Mouse (Mus musculus): ENCODE measurements around the gene Olfr654. TPM values are rescaled to one million over a fixed set of nuclear protein-coding genes. Genes with fewer than 3 reads are reported as not detected.

Olfr654 gene
- not detected in 2 replicates for polyA plus RNA-seq (2012; rRNA removed)

DNA sequence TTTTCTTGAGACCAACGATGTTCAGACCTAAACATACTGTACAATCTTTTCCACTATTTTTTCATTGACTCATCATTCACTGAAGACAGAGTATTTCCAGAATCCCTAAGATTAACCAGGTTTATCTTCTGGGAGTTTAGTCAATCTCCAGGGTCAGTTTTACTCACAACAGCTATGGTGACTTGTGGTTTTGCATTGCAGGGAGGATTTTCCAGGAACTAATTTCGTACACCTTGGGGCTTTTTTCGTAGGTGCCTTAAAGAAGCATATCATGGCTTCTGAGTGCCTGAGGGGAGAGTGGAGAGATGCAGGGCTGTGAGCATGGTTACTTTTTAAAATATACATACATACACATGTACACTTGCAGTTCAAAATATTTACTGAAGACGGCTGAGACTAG lies at the start of gene Olfr654:
Gene Olfr654 (plus strand): TSS at position 301 of the 400 bp plus-strand sequence.
- DNase-seq (ENCODE audit: extremely low spot score in 1 of 2, low spot score in 1 of 2), result no peak

DNA sequence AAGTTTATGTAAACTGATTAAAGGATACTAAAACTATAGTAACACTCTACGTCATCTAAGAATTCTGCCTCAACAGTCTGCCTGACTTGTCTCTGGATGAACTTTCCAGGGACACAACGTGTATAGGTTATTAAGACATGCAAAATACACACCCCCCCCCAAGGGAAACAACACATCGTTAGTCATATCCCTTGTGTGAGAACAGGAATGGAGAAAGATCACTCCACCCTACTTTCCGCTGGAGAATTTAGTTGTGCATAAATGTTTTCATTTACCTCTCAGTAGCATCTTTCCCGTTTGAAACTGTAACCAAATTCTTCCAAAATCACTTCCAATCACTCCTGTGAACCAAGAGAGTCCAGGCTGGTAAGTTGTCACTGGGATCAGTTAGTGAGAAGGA lies 37.0 kb upstream of the Olfr654 start, which contains the start of gene Olfr651:
Gene Olfr651 (plus strand): TSS at position 301 of the 400 bp plus-strand sequence.
- no peak for DNase-seq (ENCODE audit: extremely low spot score in 1 of 2, low spot score in 1 of 2)

DNA sequence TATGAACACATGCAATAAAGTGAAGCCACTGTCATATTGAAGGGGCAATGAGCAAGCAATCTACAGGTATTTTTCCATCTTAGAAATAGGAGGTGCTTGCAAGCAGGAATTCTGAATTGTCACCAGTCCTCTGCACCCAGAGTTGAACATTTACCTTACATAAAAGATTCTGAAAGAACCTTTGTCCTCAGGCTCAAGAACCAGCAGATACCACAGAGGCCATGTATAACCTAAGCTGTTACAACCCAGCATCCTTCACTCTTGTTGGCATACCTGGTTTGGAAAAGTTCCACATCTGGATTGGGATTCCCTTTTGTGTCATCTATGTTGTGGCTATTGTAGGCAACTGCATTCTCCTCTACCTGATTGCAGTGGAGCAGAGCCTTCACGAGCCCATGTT lies 34.1 kb upstream of the Olfr654 start:
- DNase-seq (ENCODE audit: extremely low spot score in 1 of 2, low spot score in 1 of 2), result no peak

DNA sequence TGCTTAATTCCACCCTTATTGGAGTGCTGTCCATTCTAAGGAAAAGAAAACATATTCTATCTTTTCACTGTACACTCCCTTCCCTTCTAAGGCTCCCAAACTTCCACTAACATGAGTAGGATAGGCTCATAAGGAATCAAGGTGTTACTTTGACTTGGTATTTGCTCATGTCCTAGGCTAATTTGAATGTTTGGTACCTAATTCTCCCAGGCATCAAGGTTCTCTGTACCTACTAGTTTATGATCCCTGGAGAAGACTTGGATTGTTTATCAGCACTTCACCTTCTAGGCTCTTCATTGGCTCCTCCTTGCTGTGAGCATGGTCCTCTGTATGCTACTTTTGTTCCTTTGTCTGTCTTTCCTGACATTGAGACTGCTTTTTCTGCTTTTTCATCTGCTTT lies 26.2 kb upstream of the Olfr654 start, which contains the start of gene Olfr652:
Gene Olfr652 (plus strand): TSS at position 301 of the 400 bp plus-strand sequence.
- DNase-seq (ENCODE audit: extremely low spot score in 1 of 2, low spot score in 1 of 2), result no peak

DNA sequence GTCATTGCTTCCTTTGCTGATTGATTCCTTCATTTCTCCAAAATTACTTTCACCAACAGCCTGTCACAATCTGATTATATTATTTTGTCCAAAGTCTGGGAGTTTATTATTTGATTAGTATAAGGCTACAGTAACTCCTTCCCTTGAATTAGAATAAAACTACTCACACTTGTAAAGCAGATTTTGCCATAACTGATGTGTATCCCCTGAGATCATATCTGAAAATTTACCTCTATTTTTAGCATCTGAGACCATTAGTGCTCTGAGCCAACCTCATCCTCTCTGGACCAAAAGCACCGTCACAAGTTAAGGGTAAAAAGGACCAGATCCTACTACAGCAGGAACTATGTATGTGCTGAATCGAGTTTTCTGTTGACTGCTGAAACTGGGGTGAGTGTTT lies 9.8 kb upstream of the Olfr654 start, which contains the start of gene Olfr653:
Gene Olfr653 (plus strand): TSS at position 301 of the 400 bp plus-strand sequence.
- DNase-seq (ENCODE audit: extremely low spot score in 1 of 2, low spot score in 1 of 2), result no peak

DNA sequence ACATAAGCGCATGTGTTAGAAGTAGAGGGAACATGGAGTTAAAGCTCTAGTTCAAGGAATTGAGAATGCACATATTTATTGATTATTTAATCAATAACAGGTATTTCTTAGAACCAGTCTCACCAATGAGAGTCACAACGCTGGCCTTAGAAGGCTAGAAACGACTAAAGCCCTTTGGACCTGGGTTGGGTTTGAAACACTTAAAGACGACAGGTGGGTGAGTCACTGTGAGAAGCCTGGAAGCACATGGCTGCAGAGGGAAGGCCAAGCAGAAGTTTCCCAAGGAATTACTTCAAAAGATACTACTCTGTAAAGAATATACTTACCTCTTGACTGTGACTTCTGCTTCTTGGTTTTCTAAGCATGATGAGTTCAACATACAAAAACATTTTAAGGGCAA lies 6.0 kb upstream of the Olfr654 start:
- DNase-seq (ENCODE audit: extremely low spot score in 1 of 2, low spot score in 1 of 2), result no peak

DNA sequence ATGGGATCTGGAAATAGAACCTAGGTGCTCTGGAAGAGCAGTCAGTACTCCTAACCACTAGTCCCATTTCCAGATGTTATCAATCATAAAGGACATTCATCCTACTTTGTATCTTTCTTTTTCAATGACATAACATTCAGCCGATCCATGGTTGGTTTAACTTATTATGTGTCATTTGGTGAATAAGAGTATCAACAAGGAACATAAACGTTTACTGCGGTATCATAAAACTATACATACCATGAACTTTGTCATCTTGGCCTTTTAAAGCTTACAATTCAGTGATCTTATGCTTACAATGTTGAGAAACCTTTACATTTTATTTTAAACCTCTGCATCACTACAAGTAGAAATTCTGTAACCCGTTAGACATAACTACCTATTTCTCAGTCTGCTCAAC lies 5.4 kb upstream of the Olfr654 start:
- DNase-seq (ENCODE audit: extremely low spot score in 1 of 2, low spot score in 1 of 2), result no peak

DNA sequence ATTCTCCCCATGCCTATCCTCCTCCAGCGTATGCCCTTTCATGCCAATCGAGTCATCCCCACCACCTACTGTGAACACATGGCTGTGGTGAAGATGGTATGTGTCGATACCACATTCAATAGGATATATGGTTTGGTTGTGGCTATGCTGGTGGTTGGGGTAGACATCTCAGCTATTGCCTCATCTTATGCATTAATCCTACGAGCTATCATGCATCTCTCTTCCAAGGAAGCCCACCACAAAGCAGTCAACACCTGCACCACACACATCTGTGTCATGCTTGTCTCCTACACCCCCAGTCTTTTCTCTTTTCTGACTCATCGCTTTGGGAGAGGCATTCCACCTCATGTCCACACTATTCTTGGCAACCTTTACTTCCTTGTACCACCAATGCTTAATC lies 1.4 kb downstream of the Olfr654 start:
- DNase-seq (ENCODE audit: extremely low spot score in 1 of 2, low spot score in 1 of 2), result no peak

DNA sequence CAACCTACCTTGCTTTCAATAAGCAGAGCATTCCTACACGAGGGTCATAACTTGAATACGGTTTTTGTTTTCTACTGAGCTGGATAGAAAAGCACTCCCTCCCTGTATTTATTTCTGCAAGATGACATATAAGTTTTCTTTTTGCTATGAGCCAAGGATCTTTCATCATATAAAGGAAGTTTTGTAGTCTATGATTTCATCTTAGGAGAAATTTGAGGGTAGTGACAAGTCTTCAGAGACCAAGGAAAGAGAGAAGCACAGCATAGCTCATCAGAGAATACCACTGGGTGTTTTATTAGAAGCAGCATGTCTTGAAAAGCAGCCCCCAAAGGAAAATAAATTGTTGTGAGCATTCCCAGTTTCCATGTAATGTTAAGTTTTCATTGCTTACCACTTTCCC lies 14.9 kb downstream of the Olfr654 start, which contains the start of gene Olfr655:
Gene Olfr655 (minus strand): TSS at position 101 of the 400 bp plus-strand sequence.
- DNase-seq (ENCODE audit: extremely low spot score in 1 of 2, low spot score in 1 of 2), result no peak

DNA sequence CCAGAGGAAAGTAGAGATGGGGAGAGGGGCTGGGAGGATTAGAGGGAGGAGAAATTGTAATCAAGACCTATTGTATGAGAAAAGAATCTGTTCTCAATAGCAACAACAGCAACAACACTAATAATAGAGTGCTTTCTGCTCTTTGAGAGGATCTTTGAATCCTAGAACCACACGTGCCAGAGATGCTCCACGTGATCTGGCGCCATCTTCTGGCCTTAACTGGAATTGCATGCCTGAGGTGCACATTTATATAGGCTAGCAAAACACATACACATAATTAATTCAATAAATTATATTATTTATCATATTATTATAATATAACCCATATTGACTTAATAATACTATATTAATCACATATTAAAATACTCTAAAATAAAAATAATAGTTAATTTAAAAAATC lies 16.3 kb downstream of the Olfr654 start:
- no peak for DNase-seq (ENCODE audit: extremely low spot score in 1 of 2, low spot score in 1 of 2)

DNA sequence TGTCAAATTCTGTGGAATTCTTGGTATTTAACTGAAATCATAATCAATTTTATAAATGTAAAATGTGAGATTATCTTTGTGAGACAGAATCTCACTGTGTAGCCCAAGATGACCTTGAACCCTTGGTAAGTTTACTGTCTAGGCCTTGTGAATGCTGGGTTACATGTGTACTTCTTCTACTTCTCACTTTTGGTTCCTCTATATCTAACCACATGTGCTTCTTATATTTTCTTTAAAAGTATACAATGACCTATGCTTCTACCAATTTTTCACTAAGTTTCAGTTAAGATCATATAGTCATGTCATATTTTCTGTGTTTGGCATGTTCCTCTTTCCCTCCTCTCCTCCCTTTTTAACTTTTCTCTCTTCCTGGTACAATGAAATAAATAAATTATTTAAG lies 17.9 kb downstream of the Olfr654 start:
- no peak for DNase-seq (ENCODE audit: extremely low spot score in 1 of 2, low spot score in 1 of 2)

DNA sequence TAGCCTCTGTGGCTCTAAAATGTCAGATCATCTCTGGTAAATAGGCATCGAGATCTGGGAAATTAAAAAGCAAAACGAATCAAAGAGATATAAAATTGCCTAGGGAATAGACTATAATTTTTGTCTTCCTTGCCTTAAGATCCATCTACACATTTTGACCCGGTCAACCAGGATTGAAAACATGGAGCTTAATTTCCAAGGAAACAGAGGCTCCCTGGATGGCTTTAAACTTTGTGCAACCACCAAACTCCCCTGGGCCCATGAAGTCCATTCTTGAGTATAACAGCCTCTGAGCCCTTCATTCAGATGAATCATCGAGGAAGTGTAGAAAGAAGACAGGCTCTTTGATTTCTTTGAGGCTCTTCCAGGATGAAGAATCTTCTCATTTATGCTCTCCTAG lies 26.8 kb downstream of the Olfr654 start, which contains the start of gene Olfr656:
Gene Olfr656 (plus strand): TSS at position 301 of the 400 bp plus-strand sequence.
- DNase-seq (ENCODE audit: extremely low spot score in 1 of 2, low spot score in 1 of 2), result no peak

DNA sequence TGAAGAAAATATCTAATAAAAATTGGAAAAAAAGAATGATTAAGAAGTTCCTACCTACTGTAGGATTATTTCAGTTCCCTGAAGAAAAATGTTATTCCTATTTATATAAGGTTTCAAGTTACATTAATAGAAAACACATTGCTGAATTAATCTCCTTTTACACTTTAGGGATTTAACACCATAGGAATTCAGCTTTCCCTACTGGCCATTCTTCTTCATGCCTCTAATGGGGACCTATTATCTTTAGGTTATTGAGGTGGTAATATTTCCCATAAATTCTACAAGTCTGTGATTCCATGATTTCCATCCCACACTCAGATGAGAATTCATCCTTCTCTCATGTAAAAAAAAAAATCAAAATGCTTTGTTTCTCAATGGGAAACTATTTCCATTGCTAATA lies 37.7 kb downstream of the Olfr654 start, which contains the start of gene Olfr657:
Gene Olfr657 (plus strand): TSS at position 301 of the 400 bp plus-strand sequence.
- DNase-seq (ENCODE audit: extremely low spot score in 1 of 2, low spot score in 1 of 2), result no peak

Other genes starting within 250 kb of the Olfr654 start
- gene Trim12c, start 233.7 kb upstream of the Olfr654 start, polyA plus RNA-seq (2012; rRNA removed), result 2.1 and 2.8 TPM in 2 replicates
- 0.12 and 0.27 TPM in 2 replicates for gene Trim30b, start 217.1 kb upstream of the Olfr654 start, polyA plus RNA-seq (2012; rRNA removed)
- gene Trim30c, start 186.2 kb upstream of the Olfr654 start, polyA plus RNA-seq (2012; rRNA removed), result 0.04 TPM in 1 of 2 replicates, not detected in the other
- 2.6 and 2.8 TPM in 2 replicates for gene Trim30a, start 121.8 kb upstream of the Olfr654 start, polyA plus RNA-seq (2012; rRNA removed)
- 1.6 and 1.8 TPM in 2 replicates for gene Trim30d, start 79.2 kb upstream of the Olfr654 start, polyA plus RNA-seq (2012; rRNA removed)
- gene Olfr651, start 36.9 kb upstream of the Olfr654 start, polyA plus RNA-seq (2012; rRNA removed), result not detected in 2 replicates
- gene Olfr652, start 26.1 kb upstream of the Olfr654 start, polyA plus RNA-seq (2012; rRNA removed), result not detected in 2 replicates
- not detected in 2 replicates for gene Olfr653, start 9.7 kb upstream of the Olfr654 start, polyA plus RNA-seq (2012; rRNA removed)
- not detected in 2 replicates for gene Olfr655, start 14.8 kb downstream of the Olfr654 start, polyA plus RNA-seq (2012; rRNA removed)
- gene Olfr656, start 26.9 kb downstream of the Olfr654 start, polyA plus RNA-seq (2012; rRNA removed), result not detected in 2 replicates
- not detected in 2 replicates for gene Olfr657, start 37.8 kb downstream of the Olfr654 start, polyA plus RNA-seq (2012; rRNA removed)
- 0.06 TPM in 1 of 2 replicates, not detected in the other for gene Olfr658, start 60.3 kb downstream of the Olfr654 start, polyA plus RNA-seq (2012; rRNA removed)
- not detected in 2 replicates for gene Olfr659, start 79.7 kb downstream of the Olfr654 start, polyA plus RNA-seq (2012; rRNA removed)
- 0.11 TPM in 1 of 2 replicates, not detected in the other for gene Olfr661, start 99.5 kb downstream of the Olfr654 start, polyA plus RNA-seq (2012; rRNA removed)
- not detected in 2 replicates for gene Usp17le, start 190.4 kb downstream of the Olfr654 start, polyA plus RNA-seq (2012; rRNA removed)